Mouse (Mus musculus) heart, adult 2 months (tissue): ENCODE measurements around the gene Shisa3.

Source experiments
- CTCF ChIP-seq: fragments of 200-600 bp; IDR thresholded peaks from 2 replicates; pipeline ENCODE4 v1.8.1; 2022; ENCODE audit warnings: antibody characterized with exemption, mild to moderate bottlenecking, moderate library complexity
- EP300 ChIP-seq: fragments of 200-500 bp; IDR thresholded peaks from 2 replicates; pipeline ENCODE4 v1.6.1; 2011; ENCODE audit warnings: low read depth, low read length, control low read depth; ENCODE audit not compliant: insufficient read depth
- POLR2A ChIP-seq: fragments of 200-500 bp; IDR thresholded peaks from 2 replicates; pipeline ENCODE4 v1.6.1; 2011; ENCODE audit warnings: mild to moderate bottlenecking, low read depth, low read length, control low read depth; ENCODE audit not compliant: insufficient read depth

GRCm38 (mm10) chr5:67621230-67621629 is 13.5 kb downstream of the Shisa3 start:
- TF ChIP-seq CTCF (no peak), POLR2A (no peak), EP300 (no peak)
